Mouse (Mus musculus): ENCODE measurements around the gene Arhgap42. TPM values are rescaled to one million over a fixed set of nuclear protein-coding genes. Genes with fewer than 3 reads are reported as not detected.
A peak's percentile ranks its signal among the peaks of the same experiment; 100 is the strongest.

The Arhgap42 gene
- polyA plus RNA-seq (2015; fragmentation: Nextera tagmentation; extraction: Ambion mirVana): 43.5 and 46.8 TPM in 2 replicates

- H3K27me3 ChIP-seq: no peaks in the 10 kb centered on the region
- H3K36me3 ChIP-seq: no peaks in the 10 kb centered on the region
- peak within 1 kb of the TSS; percentile 92 for H3K4me3 ChIP-seq (replicated peaks)
- peak within 1 kb of the TSS; percentile 97 for H3K9ac ChIP-seq
- ATAC-seq (replicated peaks; ENCODE audit: low FRiP score): peak; percentile 96
- H3K4me1 ChIP-seq: peaks cover 18% of the 10 kb centered on the region
- H3K4me2 ChIP-seq: peak within 1 kb of the TSS; percentile 69
- WGBS: under 1% methylated on average over 75 of the region's 78 CpGs
- peak within 1 kb of the TSS; percentile 96 for H3K27ac ChIP-seq
- no peaks in the 10 kb centered on the region for H3K9me3 ChIP-seq (replicated peaks)
Observed at GRCm38 (mm10) chr9:9238438-9239391, at the start of gene Arhgap42. TSS of gene Arhgap42 (minus strand) at chr9:9239101.

GRCm38 (mm10) chr9:9288140-9288539 lies 49.2 kb upstream of the Arhgap42 start:
- Histone ChIP-seq H3K4me1 (no peaks in the 10 kb centered on the region), H3K4me2 (no peak overlapping the region), H3K9ac (no peak overlapping the region), H3K4me3 (replicated peaks) (no peak overlapping the region), H3K27me3 (no peaks in the 10 kb centered on the region), H3K27ac (no peak overlapping the region), H3K9me3 (replicated peaks) (no peaks in the 10 kb centered on the region), H3K36me3 (no peaks in the 10 kb centered on the region)
- 89% methylated on average over 2 of the region's 2 CpGs for WGBS
- ATAC-seq (replicated peaks; ENCODE audit: low FRiP score): no peak

GRCm38 (mm10) chr9:9269305-9269704 lies 30.4 kb upstream of the Arhgap42 start:
- ATAC-seq (replicated peaks; ENCODE audit: low FRiP score): no peak
- H3K27me3 ChIP-seq: no peaks in the 10 kb centered on the region
- WGBS: 11% methylated on average over 2 of the region's 2 CpGs

GRCm38 (mm10) chr9:9267606-9268601 lies 29.0 kb upstream of the Arhgap42 start:
- H3K9me3 ChIP-seq (replicated peaks): no peaks in the 10 kb centered on the region
- no peak overlapping the region for H3K4me3 ChIP-seq (replicated peaks)
- ATAC-seq (replicated peaks; ENCODE audit: low FRiP score): no peak
- no peaks in the 10 kb centered on the region for H3K4me1 ChIP-seq
- WGBS: 85% methylated on average over 6 of the region's 6 CpGs
- no peak overlapping the region for H3K4me2 ChIP-seq
- no peaks in the 10 kb centered on the region for H3K27me3 ChIP-seq
- H3K27ac ChIP-seq: no peak overlapping the region
- no peaks in the 10 kb centered on the region for H3K36me3 ChIP-seq
- H3K9ac ChIP-seq: no peak overlapping the region

More at GRCm38 (mm10) chr9:9269305-9269704, 30.4 kb upstream of the Arhgap42 start:
- Histone ChIP-seq H3K4me2 (no peak overlapping the region), H3K4me1 (no peaks in the 10 kb centered on the region), H3K4me3 (replicated peaks) (no peak overlapping the region), H3K9ac (no peak overlapping the region), H3K9me3 (replicated peaks) (no peaks in the 10 kb centered on the region), H3K36me3 (no peaks in the 10 kb centered on the region), H3K27ac (no peak overlapping the region)

GRCm38 (mm10) chr9:9263543-9263942 lies 24.6 kb upstream of the Arhgap42 start:
- H3K27ac ChIP-seq: no peak overlapping the region
- WGBS: 43% methylated on average over 1 of the region's 1 CpGs
- no peak overlapping the region for H3K9ac ChIP-seq
- H3K4me3 ChIP-seq (replicated peaks): no peak overlapping the region
- no peak for ATAC-seq (replicated peaks; ENCODE audit: low FRiP score)
- H3K4me1 ChIP-seq: no peaks in the 10 kb centered on the region
- no peaks in the 10 kb centered on the region for H3K36me3 ChIP-seq
- no peak overlapping the region for H3K4me2 ChIP-seq
- no peaks in the 10 kb centered on the region for H3K27me3 ChIP-seq
- H3K9me3 ChIP-seq (replicated peaks): no peaks in the 10 kb centered on the region

GRCm38 (mm10) chr9:9262479-9262878 lies 23.6 kb upstream of the Arhgap42 start:
- Histone ChIP-seq H3K27ac (no peak overlapping the region), H3K9me3 (replicated peaks) (no peaks in the 10 kb centered on the region), H3K4me3 (replicated peaks) (no peak overlapping the region), H3K4me1 (no peaks in the 10 kb centered on the region), H3K9ac (no peak overlapping the region), H3K4me2 (no peak overlapping the region), H3K27me3 (no peaks in the 10 kb centered on the region), H3K36me3 (no peaks in the 10 kb centered on the region)
- ATAC-seq (replicated peaks; ENCODE audit: low FRiP score): no peak
- 87% methylated on average over 2 of the region's 2 CpGs for WGBS

- H3K4me1 ChIP-seq: no peaks in the 10 kb centered on the region
- no peak overlapping the region for H3K9ac ChIP-seq
- H3K4me2 ChIP-seq: no peak overlapping the region
- no peak overlapping the region for H3K27ac ChIP-seq
- H3K36me3 ChIP-seq: no peaks in the 10 kb centered on the region
- no peak overlapping the region for H3K4me3 ChIP-seq (replicated peaks)
- 83% methylated on average over 1 of the region's 1 CpGs for WGBS
- no peaks in the 10 kb centered on the region for H3K9me3 ChIP-seq (replicated peaks)
- no peak for ATAC-seq (replicated peaks; ENCODE audit: low FRiP score)
- H3K27me3 ChIP-seq: no peaks in the 10 kb centered on the region
Observed at GRCm38 (mm10) chr9:9254764-9255163, 15.9 kb upstream of the Arhgap42 start.

GRCm38 (mm10) chr9:9248529-9248928 lies 9.6 kb upstream of the Arhgap42 start:
- peaks cover 3% of the 10 kb centered on the region; the same call in 1 of the 2 replicates for H3K4me1 ChIP-seq
- H3K36me3 ChIP-seq: no peaks in the 10 kb centered on the region
- H3K9ac ChIP-seq: no peak overlapping the region
- 0 out of 2 replicates have a peak, but pooled peaks have one; percentile 25 for ATAC-seq (replicated peaks; ENCODE audit: low FRiP score)
- no peaks in the 10 kb centered on the region for H3K9me3 ChIP-seq (replicated peaks)
- no peak overlapping the region for H3K4me2 ChIP-seq
- no peak overlapping the region for H3K4me3 ChIP-seq (replicated peaks)
- no peaks in the 10 kb centered on the region for H3K27me3 ChIP-seq
- H3K27ac ChIP-seq: no peak overlapping the region
- WGBS: 36% methylated on average over 2 of the region's 2 CpGs

- Histone ChIP-seq H3K4me3 (replicated peaks) (no peak overlapping the region), H3K9ac (no peak overlapping the region), H3K4me2 (no peak overlapping the region), H3K36me3 (no peaks in the 10 kb centered on the region), H3K27me3 (no peaks in the 10 kb centered on the region), H3K27ac (no peak overlapping the region), H3K9me3 (replicated peaks) (no peaks in the 10 kb centered on the region), H3K4me1 (peaks cover 3% of the 10 kb centered on the region; the same call in 1 of the 2 replicates)
- no peak for ATAC-seq (replicated peaks; ENCODE audit: low FRiP score)
Observed at GRCm38 (mm10) chr9:9245994-9246393, 7.1 kb upstream of the Arhgap42 start.

- Histone ChIP-seq H3K36me3 (no peaks in the 10 kb centered on the region), H3K4me2 (no peak overlapping the region), H3K9me3 (replicated peaks) (no peaks in the 10 kb centered on the region), H3K4me1 (peaks cover 6% of the 10 kb centered on the region; the same call in 1 of the 2 replicates), H3K9ac (no peak overlapping the region), H3K27ac (no peak overlapping the region), H3K27me3 (no peaks in the 10 kb centered on the region), H3K4me3 (replicated peaks) (no peak overlapping the region)
- no peak for ATAC-seq (replicated peaks; ENCODE audit: low FRiP score)
- 74% methylated on average over 4 of the region's 4 CpGs for WGBS
Observed at GRCm38 (mm10) chr9:9243834-9244233, 4.9 kb upstream of the Arhgap42 start.

- Histone ChIP-seq H3K27me3 (no peaks in the 10 kb centered on the region), H3K27ac (no peak overlapping the region), H3K9ac (no peak overlapping the region), H3K4me3 (replicated peaks) (no peak overlapping the region), H3K9me3 (replicated peaks) (no peaks in the 10 kb centered on the region), H3K4me2 (no peak overlapping the region), H3K4me1 (peaks cover 17% of the 10 kb centered on the region), H3K36me3 (no peaks in the 10 kb centered on the region)
- WGBS: 82% methylated on average over 7 of the region's 7 CpGs
- no peak for ATAC-seq (replicated peaks; ENCODE audit: low FRiP score)
Observed at GRCm38 (mm10) chr9:9241202-9241795, 2.4 kb upstream of the Arhgap42 start.

All from kidney, embryonic 15.5 days (tissue).